Mouse (Mus musculus) limb, embryonic 11.5 days (tissue): Measurements from ENCODE around the gene Slc29a4. TPM values are rescaled to one million over a fixed set of nuclear protein-coding genes. Genes with fewer than 3 reads are reported as not detected.

Source experiments
- ATAC-seq: fragments of 200-750 bp; cut with Nextera tagmentation; 2 replicates; pipeline ENCODE4 v1.8.0; 2017; ENCODE audit warnings: low read depth; ENCODE audit not compliant: insufficient number of reproducible peaks, low FRiP score, low TSS enrichment
- DNase-seq: peaks from one replicate; pipeline ENCODE4 v3.0.0-alpha.2; 2015; ENCODE audit warnings: low spot score
- H3K27ac ChIP-seq: fragments of 300-500 bp; sonication (generic); replicated peaks from 2 replicates; pipeline ENCODE4 v1.5.1; 2014; ENCODE audit warnings: low read depth, mild to moderate bottlenecking, low read length
- H3K27me3 ChIP-seq: fragments of 300-500 bp; sonication (generic); 2 replicates; pipeline ENCODE4 v1.6.1; 2014; ENCODE audit warnings: mild to moderate bottlenecking, low read length, mixed read lengths; ENCODE audit not compliant: control insufficient read depth, insufficient read depth
- H3K36me3 ChIP-seq: fragments of 300-500 bp; sonication (generic); 2 replicates; pipeline ENCODE4 v1.6.1; 2014; ENCODE audit warnings: mild to moderate bottlenecking, low read length, moderate library complexity, mixed read lengths; ENCODE audit not compliant: control insufficient read depth, insufficient read depth
- H3K4me1 ChIP-seq: fragments of 300-500 bp; sonication (generic); 2 replicates; pipeline ENCODE4 v1.6.1; 2014; ENCODE audit warnings: low read length, mixed read lengths; ENCODE audit not compliant: control insufficient read depth, insufficient read depth
- H3K4me2 ChIP-seq: fragments of 300-500 bp; sonication (generic); 2 replicates; pipeline ENCODE4 v1.6.1; 2014; ENCODE audit warnings: low read depth, mild to moderate bottlenecking, moderate library complexity; ENCODE audit not compliant: severe bottlenecking
- H3K4me3 ChIP-seq: fragments of 300-500 bp; sonication (generic); 2 replicates; pipeline ENCODE4 v1.5.1; 2014; ENCODE audit warnings: low read depth, low read length
- H3K9ac ChIP-seq: fragments of 300-500 bp; sonication (generic); 2 replicates; pipeline ENCODE4 v1.6.1; 2014; ENCODE audit warnings: mild to moderate bottlenecking, low read length
- H3K9me3 ChIP-seq: fragments of 300-500 bp; sonication (generic); 2 replicates; pipeline ENCODE4 v1.6.1; 2016; ENCODE audit warnings: low read length; ENCODE audit not compliant: control insufficient read depth
- WGBS: fragments of 180-500 bp; shearing (Covaris S2); extraction: QIAGEN DNeasy Blood & Tissue Kit; methylation state at CpG from one replicate; pipeline ENCODE4 v1.1.7; 2014; 5-methylcytosine and 5-hydroxymethylcytosine counted together
- polyA plus RNA-seq: library from polyadenylated mRNA; unstranded; fragments of >200 nt; fragmentation: Nextera tagmentation; extraction: Ambion mirVana; gene quantifications from 2 replicates; pipeline ENCODE4 v1.2.1, GENCODE M21; 2014

Gene Slc29a4
- polyA plus RNA-seq, 1 experiment from 2014 or later: 13.0 TPM

DNA sequence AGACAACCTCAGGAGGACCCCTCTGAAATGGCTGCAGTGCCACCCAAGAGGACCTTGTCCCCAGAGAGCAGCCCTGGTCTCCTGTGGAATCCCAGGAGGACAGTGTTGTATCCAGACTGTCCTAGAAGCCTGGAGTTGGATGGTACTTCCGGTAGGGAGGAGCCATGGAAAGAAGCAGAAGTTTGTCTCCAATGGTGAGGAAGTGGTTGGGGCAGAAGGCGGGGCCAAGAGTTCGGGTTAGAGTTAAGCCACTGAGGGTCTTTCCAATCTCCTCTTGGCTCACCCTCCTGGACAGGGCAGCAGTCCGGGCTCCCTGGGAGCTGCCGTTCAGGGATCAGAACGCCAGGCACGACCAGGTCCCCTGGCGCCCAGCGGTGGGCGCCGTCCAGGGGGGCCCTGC is 72.0 kb downstream of the Slc29a4 start:
- peaks cover 37% of the 10 kb centered on the region for H3K36me3 ChIP-seq
- H3K4me3 ChIP-seq: no peak overlapping the region
- H3K27me3 ChIP-seq: no peaks in the 10 kb centered on the region
- ATAC-seq: no peak
- no peak for DNase-seq
- H3K4me2 ChIP-seq: no peak overlapping the region
- WGBS: 57% methylated on average over 11 of the region's 11 CpGs
- no peak overlapping the region for H3K9ac ChIP-seq
- H3K27ac ChIP-seq: no peak overlapping the region
- H3K9me3 ChIP-seq: no peaks in the 10 kb centered on the region
- no peaks in the 10 kb centered on the region for H3K4me1 ChIP-seq

GRCm38 (mm10) chr5:142764889-142765288 is 72.6 kb downstream of the Slc29a4 start:
- Histone ChIP-seq H3K9me3 (no peaks in the 10 kb centered on the region), H3K27ac (no peak overlapping the region), H3K9ac (no peak overlapping the region), H3K27me3 (no peaks in the 10 kb centered on the region), H3K36me3 (peaks cover 34% of the 10 kb centered on the region), H3K4me1 (no peaks in the 10 kb centered on the region), H3K4me3 (no peak overlapping the region), H3K4me2 (no peak overlapping the region)
- 88% methylated on average over 15 of the region's 15 CpGs for WGBS
- DNase-seq (no peak), ATAC-seq (no peak)

GRCm38 (mm10) chr5:142766708-142767107 is 74.4 kb downstream of the Slc29a4 start:
- Histone ChIP-seq H3K4me1 (no peaks in the 10 kb centered on the region), H3K36me3 (peaks cover 34% of the 10 kb centered on the region), H3K4me3 (no peak overlapping the region), H3K9me3 (no peaks in the 10 kb centered on the region), H3K4me2 (no peak overlapping the region), H3K27me3 (no peaks in the 10 kb centered on the region), H3K27ac (no peak overlapping the region), H3K9ac (no peak overlapping the region)
- no peak for DNase-seq
- no peak for ATAC-seq
- WGBS: 92% methylated on average over 3 of the region's 3 CpGs

GRCm38 (mm10) chr5:142767937-142768336 is 75.6 kb downstream of the Slc29a4 start:
- WGBS: 22% methylated on average over 7 of the region's 7 CpGs
- no peaks in the 10 kb centered on the region for H3K4me1 ChIP-seq

DNA sequence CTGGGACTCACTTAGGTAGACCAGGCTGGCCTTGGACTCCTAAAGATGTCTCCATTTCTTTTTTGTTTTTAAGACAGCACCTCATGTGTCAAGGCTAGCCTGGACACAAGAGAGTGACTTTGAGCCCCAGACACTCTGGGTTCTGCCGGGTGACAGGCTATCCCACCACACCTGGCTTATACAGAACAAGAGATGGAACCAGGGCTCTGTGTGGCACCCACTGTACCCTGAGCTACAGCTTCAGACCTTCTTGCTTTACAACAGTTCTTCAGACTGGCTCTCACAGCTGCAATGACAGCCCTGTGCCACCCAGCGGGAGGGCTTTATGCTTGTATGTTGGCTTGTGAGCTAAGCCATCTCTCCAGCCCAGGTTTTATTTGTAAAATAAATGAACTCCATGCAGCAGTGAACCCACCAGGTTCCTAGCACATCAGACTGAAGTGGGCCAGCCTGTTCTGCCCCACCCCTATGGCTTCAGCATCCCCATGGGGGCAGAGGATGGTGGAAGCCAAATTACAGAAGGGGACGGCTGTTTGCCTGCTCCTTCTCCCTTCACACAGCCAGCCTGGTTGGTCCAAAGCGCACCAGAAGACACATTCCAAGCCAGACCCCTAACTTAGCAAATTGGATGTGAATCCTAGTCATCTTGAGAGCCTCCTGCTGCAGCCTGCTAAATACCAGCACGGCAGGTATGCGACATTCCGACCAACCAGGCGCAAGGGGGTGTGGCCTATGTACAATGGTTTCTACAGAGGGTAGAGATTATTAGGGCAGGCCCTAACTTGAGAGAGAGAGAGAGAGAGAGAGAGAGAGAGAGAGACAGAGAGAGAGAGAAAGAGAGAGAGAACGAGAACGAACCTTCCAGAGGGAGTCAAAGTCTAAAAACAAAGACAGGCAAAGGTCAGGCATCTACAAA is 76.3 kb downstream of the Slc29a4 start:
- Histone ChIP-seq H3K4me2 (no peak overlapping the region), H3K27me3 (no peaks in the 10 kb centered on the region)
- 59% methylated on average over 10 of the region's 10 CpGs for WGBS

More at GRCm38 (mm10) chr5:142767937-142768336, 75.6 kb downstream of the Slc29a4 start:
- ATAC-seq: no peak; the same call in 1 of the 2 replicates
- DNase-seq: peak; percentile 68
- Histone ChIP-seq H3K4me3 (no peak overlapping the region), H3K4me2 (no peak overlapping the region), H3K27me3 (no peaks in the 10 kb centered on the region), H3K27ac (no peak overlapping the region), H3K9ac (no peak overlapping the region), H3K9me3 (no peaks in the 10 kb centered on the region), H3K36me3 (peaks cover 33% of the 10 kb centered on the region)

DNA sequence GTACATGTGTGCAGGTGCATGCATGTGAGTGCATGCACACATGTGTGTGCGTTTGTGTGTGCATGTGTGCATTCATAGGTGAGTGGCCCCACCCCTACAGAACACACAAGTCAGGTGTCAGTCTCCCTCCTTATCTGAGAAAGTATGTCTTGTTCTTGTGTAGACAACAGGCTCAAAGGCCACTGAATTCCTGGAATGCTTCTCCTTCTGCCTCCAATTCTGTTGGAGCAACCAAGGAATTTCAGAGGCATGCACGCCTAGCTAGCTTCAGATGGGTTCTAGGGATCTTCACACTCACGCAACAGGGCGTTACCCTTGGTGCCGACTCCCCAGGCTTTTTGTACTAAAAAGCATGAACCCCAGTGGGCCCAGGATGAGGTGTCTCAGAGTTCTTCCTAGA is 77.3 kb downstream of the Slc29a4 start:
- Histone ChIP-seq H3K9me3 (no peaks in the 10 kb centered on the region), H3K27me3 (no peaks in the 10 kb centered on the region), H3K4me1 (no peaks in the 10 kb centered on the region), H3K9ac (no peak overlapping the region), H3K4me3 (no peak overlapping the region), H3K4me2 (no peak overlapping the region), H3K27ac (no peak overlapping the region), H3K36me3 (peaks cover 36% of the 10 kb centered on the region)
- no peak for DNase-seq
- no peak for ATAC-seq
- WGBS: 83% methylated on average over 5 of the region's 5 CpGs

More for the DNA sequence above, 76.3 kb downstream of the Slc29a4 start:
- Histone ChIP-seq H3K36me3 (peaks cover 36% of the 10 kb centered on the region), H3K9me3 (no peaks in the 10 kb centered on the region), H3K4me3 (no peak overlapping the region), H3K27ac (no peak overlapping the region), H3K9ac (no peak overlapping the region), H3K4me1 (no peaks in the 10 kb centered on the region)
- DNase-seq (no peak), ATAC-seq (no peak)

GRCm38 (mm10) chr5:142771034-142771433 is 78.7 kb downstream of the Slc29a4 start:
- Histone ChIP-seq H3K9ac (no peak overlapping the region), H3K9me3 (no peaks in the 10 kb centered on the region), H3K4me3 (no peak overlapping the region), H3K4me1 (no peaks in the 10 kb centered on the region), H3K36me3 (peaks cover 40% of the 10 kb centered on the region), H3K4me2 (no peak overlapping the region), H3K27ac (no peak overlapping the region), H3K27me3 (no peaks in the 10 kb centered on the region)
- ATAC-seq (no peak), DNase-seq (no peak)
- WGBS: 91% methylated on average over 4 of the region's 4 CpGs

DNA sequence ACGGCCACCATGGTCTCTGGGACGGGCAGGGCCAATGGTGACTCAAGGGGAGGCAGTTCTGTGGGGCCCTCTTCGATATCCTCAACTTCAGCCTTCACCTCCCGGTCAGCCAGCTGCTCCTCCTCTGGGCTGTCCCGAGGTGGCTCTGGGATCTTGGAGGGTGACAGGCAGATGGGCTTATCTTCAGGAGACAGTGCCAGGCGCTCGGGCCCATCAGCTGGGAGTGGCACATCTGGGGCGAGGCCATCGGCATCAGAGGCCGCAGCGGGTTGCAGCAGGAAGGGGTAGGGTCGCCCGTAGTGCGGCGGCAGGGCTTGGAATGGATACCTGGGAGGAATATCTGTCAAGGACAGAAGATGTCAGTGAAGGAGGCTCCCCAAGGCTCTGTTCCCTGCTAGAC is 79.7 kb downstream of the Slc29a4 start:
- DNase-seq (no peak), ATAC-seq (no peak)
- Histone ChIP-seq H3K36me3 (peaks cover 38% of the 10 kb centered on the region), H3K27ac (no peak overlapping the region), H3K4me3 (no peak overlapping the region), H3K4me1 (no peaks in the 10 kb centered on the region), H3K9ac (no peak overlapping the region), H3K4me2 (no peak overlapping the region), H3K9me3 (no peaks in the 10 kb centered on the region), H3K27me3 (no peaks in the 10 kb centered on the region)
- 92% methylated on average over 15 of the region's 15 CpGs for WGBS
